Mouse (Mus musculus) limb, embryonic 14.5 days (tissue): Measurements from ENCODE around the gene Stk39. TPM values are rescaled to one million over a fixed set of nuclear protein-coding genes. Genes with fewer than 3 reads are reported as not detected.

Experiments
- ATAC-seq: fragments of 200-750 bp; cut with Nextera tagmentation; 2 replicates; pipeline ENCODE4 v1.8.0; 2017; ENCODE audit warnings: low read depth, moderate number of reproducible peaks, moderate TSS enrichment; ENCODE audit not compliant: low FRiP score
- DNase-seq: peaks from one replicate; pipeline ENCODE4 v3.0.0-alpha.2; 2015; ENCODE audit warnings: low spot score
- H3K27ac ChIP-seq: fragments of 300-500 bp; sonication (generic); replicated peaks from 2 replicates; pipeline ENCODE4 v1.5.1; 2014; ENCODE audit warnings: low read depth, mild to moderate bottlenecking, low read length, moderate library complexity, mixed read lengths
- H3K27me3 ChIP-seq: fragments of 300-500 bp; sonication (generic); 2 replicates; pipeline ENCODE4 v1.6.1; 2014; ENCODE audit warnings: low read length, mixed read lengths; ENCODE audit not compliant: control insufficient read depth, insufficient read depth
- H3K36me3 ChIP-seq: fragments of 300-500 bp; sonication (generic); 2 replicates; pipeline ENCODE4 v1.6.1; 2014; ENCODE audit warnings: mild to moderate bottlenecking, low read length, moderate library complexity, mixed read lengths; ENCODE audit not compliant: control insufficient read depth, insufficient read depth
- H3K4me1 ChIP-seq: fragments of 300-500 bp; sonication (generic); 2 replicates; pipeline ENCODE4 v1.6.1; 2014; ENCODE audit warnings: antibody characterized with exemption, low read length, mixed read lengths; ENCODE audit not compliant: control insufficient read depth, insufficient read depth
- H3K4me2 ChIP-seq: fragments of 300-500 bp; sonication (generic); replicated peaks from 2 replicates; pipeline ENCODE4 v1.6.1; 2014; ENCODE audit warnings: low read depth, mild to moderate bottlenecking, low read length, moderate library complexity; ENCODE audit not compliant: severe bottlenecking
- H3K4me3 ChIP-seq: fragments of 300-500 bp; sonication (generic); replicated peaks from 2 replicates; pipeline ENCODE4 v1.5.1; 2014; ENCODE audit warnings: low read length
- H3K9ac ChIP-seq: fragments of 300-500 bp; sonication (generic); 2 replicates; pipeline ENCODE4 v1.6.1; 2014; ENCODE audit warnings: mild to moderate bottlenecking, low read depth, low read length, moderate library complexity; ENCODE audit not compliant: severe bottlenecking
- H3K9me3 ChIP-seq: fragments of 300-500 bp; sonication (generic); 2 replicates; pipeline ENCODE4 v1.6.1; 2016; ENCODE audit warnings: low read length; ENCODE audit not compliant: control insufficient read depth
- POLR2A ChIP-seq: fragments of 200-500 bp; IDR thresholded peaks from 2 replicates; pipeline ENCODE4 v1.8.0; 2012; ENCODE audit warnings: inconsistent platforms, mild to moderate bottlenecking, moderate library complexity, borderline replicate concordance; ENCODE audit not compliant: insufficient read depth, insufficient read length; ENCODE audit errors: extremely low read depth
- WGBS: fragments of 180-500 bp; shearing (Covaris S2); extraction: QIAGEN DNeasy Blood & Tissue Kit; methylation state at CpG from one replicate; pipeline ENCODE4 v1.1.7; 2014; 5-methylcytosine and 5-hydroxymethylcytosine counted together
- polyA plus RNA-seq, 2 experiments: library from polyadenylated mRNA; depleted of rRNA in 1 of 2; stranded (reverse) in 1 of 2; unstranded in 1 of 2; fragments of >200 nt; fragmentation: Nextera tagmentation in 1 of 2; extraction: Ambion mirVana in 1 of 2; gene quantifications; 2 replicates each; pipeline versions ENCODE4 v1.2.1 to v1.2.3; 2012 to 2014

Gene Stk39
- polyA plus RNA-seq, 2 experiments: 14.9 to 16.8 TPM

GRCm38 (mm10) chr2:68466124-68467070, 5.7 kb downstream of the Stk39 start:
- no peak overlapping the region for H3K4me2 ChIP-seq
- 59% methylated on average over 17 of the region's 19 CpGs for WGBS
- H3K9ac ChIP-seq: no peak overlapping the region
- H3K36me3 ChIP-seq: no peaks in the 10 kb centered on the region
- no peak for ATAC-seq
- no peak overlapping the region for H3K4me3 ChIP-seq
- peaks cover 3% of the 10 kb centered on the region; the same call in 1 of the 2 replicates for H3K4me1 ChIP-seq
- no peak for TF ChIP-seq POLR2A
- no peak for DNase-seq
- H3K27ac ChIP-seq: no peak overlapping the region
- H3K27me3 ChIP-seq: no peaks in the 10 kb centered on the region
- H3K9me3 ChIP-seq: no peaks in the 10 kb centered on the region

GRCm38 (mm10) chr2:68465266-68466123, 6.6 kb downstream of the Stk39 start:
- no peaks in the 10 kb centered on the region for H3K27me3 ChIP-seq
- no peak for ATAC-seq
- no peaks in the 10 kb centered on the region for H3K9me3 ChIP-seq
- no peak overlapping the region for H3K4me3 ChIP-seq
- DNase-seq: no peak
- H3K9ac ChIP-seq: no peak overlapping the region
- peaks cover 3% of the 10 kb centered on the region; the same call in 1 of the 2 replicates for H3K4me1 ChIP-seq
- H3K27ac ChIP-seq: no peak overlapping the region
- TF ChIP-seq POLR2A: no peak
- no peak overlapping the region for H3K4me2 ChIP-seq
- H3K36me3 ChIP-seq: no peaks in the 10 kb centered on the region
- 73% methylated on average over 19 of the region's 19 CpGs for WGBS

- H3K27ac ChIP-seq: no peak overlapping the region
- TF ChIP-seq POLR2A: no peak
- no peak overlapping the region for H3K4me3 ChIP-seq
- H3K4me2 ChIP-seq: no peak overlapping the region
- ATAC-seq (no peak), DNase-seq (no peak)
- 97% methylated on average over 4 of the region's 4 CpGs for WGBS
- H3K4me1 ChIP-seq: peaks cover 3% of the 10 kb centered on the region; the same call in 1 of the 2 replicates
- no peaks in the 10 kb centered on the region for H3K27me3 ChIP-seq
- H3K9ac ChIP-seq: no peak overlapping the region
- H3K36me3 ChIP-seq: no peaks in the 10 kb centered on the region
- no peaks in the 10 kb centered on the region for H3K9me3 ChIP-seq
These were observed 7.6 kb downstream of the Stk39 start for GRCm38 (mm10) chr2:68464456-68464855.

- no peaks in the 10 kb centered on the region for H3K9me3 ChIP-seq
- ATAC-seq (no peak), DNase-seq (no peak)
- peaks cover 3% of the 10 kb centered on the region; the same call in 1 of the 2 replicates for H3K4me1 ChIP-seq
- no peak for TF ChIP-seq POLR2A
- no peak overlapping the region for H3K4me2 ChIP-seq
- H3K36me3 ChIP-seq: no peaks in the 10 kb centered on the region
- no peak overlapping the region for H3K4me3 ChIP-seq
- WGBS: 63% methylated on average over 4 of the region's 4 CpGs
- no peak overlapping the region for H3K27ac ChIP-seq
- no peak overlapping the region for H3K9ac ChIP-seq
- H3K27me3 ChIP-seq: no peaks in the 10 kb centered on the region
These were observed 8.3 kb downstream of the Stk39 start for GRCm38 (mm10) chr2:68463801-68464200.

GRCm38 (mm10) chr2:68458115-68458514, 14.0 kb downstream of the Stk39 start:
- no peak overlapping the region for H3K9ac ChIP-seq
- H3K27ac ChIP-seq: no peak overlapping the region
- no peak for ATAC-seq
- no peaks in the 10 kb centered on the region for H3K27me3 ChIP-seq
- no peak overlapping the region for H3K4me3 ChIP-seq
- no peaks in the 10 kb centered on the region for H3K4me1 ChIP-seq
- no peaks in the 10 kb centered on the region for H3K36me3 ChIP-seq
- TF ChIP-seq POLR2A: no peak
- 83% methylated on average over 5 of the region's 5 CpGs for WGBS
- no peak for DNase-seq
- no peaks in the 10 kb centered on the region for H3K9me3 ChIP-seq
- H3K4me2 ChIP-seq: no peak overlapping the region
